Mouse (Mus musculus) forebrain, postnatal 0 days (tissue): Measurements from ENCODE around the gene Cdk17. TPM values are rescaled to one million over a fixed set of nuclear protein-coding genes. Genes with fewer than 3 reads are reported as not detected.

Source experiments
- ATAC-seq: fragments of 200-750 bp; cut with Nextera tagmentation; 2 replicates; pipeline ENCODE4 v1.8.0; 2017; ENCODE audit warnings: mild to moderate bottlenecking, moderate library complexity
- DNase-seq: peaks from one replicate; pipeline ENCODE4 v3.0.0-alpha.2; 2015
- H3K27ac ChIP-seq: fragments of 300-500 bp; sonication (generic); 2 replicates; pipeline ENCODE4 v1.5.1; 2014; ENCODE audit warnings: low read depth, mild to moderate bottlenecking, antibody characterized with exemption, low read length, moderate library complexity, mixed read lengths
- H3K27me3 ChIP-seq: fragments of 300-500 bp; sonication (generic); 2 replicates; pipeline ENCODE4 v1.6.1; 2014; ENCODE audit warnings: mild to moderate bottlenecking, low read length, mixed read lengths; ENCODE audit not compliant: insufficient read depth
- H3K36me3 ChIP-seq: fragments of 300-500 bp; sonication (generic); 2 replicates; pipeline ENCODE4 v1.6.1; 2014; ENCODE audit warnings: mild to moderate bottlenecking, moderate library complexity; ENCODE audit not compliant: insufficient read depth
- H3K4me1 ChIP-seq: fragments of 300-500 bp; sonication (generic); 2 replicates; pipeline ENCODE4 v1.6.1; 2014; ENCODE audit warnings: antibody characterized with exemption; ENCODE audit not compliant: insufficient read depth
- H3K4me2 ChIP-seq: fragments of 300-500 bp; sonication (generic); 2 replicates; pipeline ENCODE4 v1.6.1; 2014; ENCODE audit warnings: low read depth, mild to moderate bottlenecking, moderate library complexity
- H3K4me3 ChIP-seq: fragments of 300-500 bp; sonication (generic); 2 replicates; pipeline ENCODE4 v1.5.1; 2014; ENCODE audit warnings: low read depth, low read length, mixed read lengths
- H3K9ac ChIP-seq: fragments of 300-500 bp; sonication (generic); 2 replicates; pipeline ENCODE4 v1.6.1; 2014; ENCODE audit warnings: mild to moderate bottlenecking
- H3K9me3 ChIP-seq: fragments of 300-500 bp; sonication (generic); 2 replicates; pipeline ENCODE4 v1.6.1; 2016; ENCODE audit warnings: low read length
- CTCF ChIP-seq: sonication (generic); IDR thresholded peaks from 2 replicates; pipeline ENCODE4 v1.5.1; 2016; ENCODE audit warnings: antibody characterized with exemption, control low read depth, low read depth
- WGBS: fragments of 180-500 bp; shearing (Covaris S2); extraction: QIAGEN DNeasy Blood & Tissue Kit; methylation state at CpG from one replicate; pipeline ENCODE4 v1.1.7; 2014; 5-methylcytosine and 5-hydroxymethylcytosine counted together
- polyA plus RNA-seq: library from polyadenylated mRNA; unstranded; fragments of >200 nt; fragmentation: Nextera tagmentation; extraction: Ambion mirVana; gene quantifications from 2 replicates; pipeline ENCODE4 v1.2.1, GENCODE M21; 2015
- total RNA-seq: library from RNA; depleted of rRNA; stranded (reverse); fragments of >200 nt; gene quantifications from 2 replicates; pipeline ENCODE4 v1.2.3, GENCODE M21; 2014

The Cdk17 gene
- total and polyA plus RNA-seq, 2 experiments from 2014 or later, result 46.8 to 149 TPM

DNA sequence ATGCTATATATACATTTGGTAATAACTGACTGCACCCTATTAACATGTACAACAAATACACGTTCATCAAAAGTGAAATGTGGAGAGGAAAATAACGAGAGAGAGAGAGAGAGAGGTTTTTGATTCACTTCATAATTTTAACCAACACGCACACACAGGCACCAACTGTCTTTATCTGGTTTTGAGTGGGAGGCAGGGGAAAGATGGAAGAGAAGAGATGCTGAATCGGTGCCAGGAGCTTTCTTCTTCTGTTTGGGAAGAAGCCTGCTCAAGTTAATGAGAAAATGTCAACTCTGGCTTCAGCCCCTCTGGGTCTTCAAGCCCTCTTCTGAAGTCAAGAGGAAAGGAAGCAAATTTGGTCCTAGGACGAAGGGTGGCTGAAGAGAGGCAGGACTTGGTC lies 40.9 kb upstream of the Cdk17 start:
- DNase-seq (peak; percentile 66), ATAC-seq (no peak; the same call in 1 of the 2 replicates)
- Histone ChIP-seq H3K27me3 (no peaks in the 10 kb centered on the region), H3K4me2 (no peak overlapping the region), H3K27ac (peak overlapping the region; percentile 5; the same call in 1 of the 2 replicates), H3K4me3 (no peak overlapping the region), H3K9me3 (no peaks in the 10 kb centered on the region), H3K4me1 (0 out of 2 replicates have a peak, but pooled peaks cover 7% of the 10 kb centered on the region), H3K36me3 (no peaks in the 10 kb centered on the region), H3K9ac (no peak overlapping the region)
- WGBS, result 37% methylated on average over 5 of the region's 5 CpGs
- TF ChIP-seq CTCF, result no peak

DNA sequence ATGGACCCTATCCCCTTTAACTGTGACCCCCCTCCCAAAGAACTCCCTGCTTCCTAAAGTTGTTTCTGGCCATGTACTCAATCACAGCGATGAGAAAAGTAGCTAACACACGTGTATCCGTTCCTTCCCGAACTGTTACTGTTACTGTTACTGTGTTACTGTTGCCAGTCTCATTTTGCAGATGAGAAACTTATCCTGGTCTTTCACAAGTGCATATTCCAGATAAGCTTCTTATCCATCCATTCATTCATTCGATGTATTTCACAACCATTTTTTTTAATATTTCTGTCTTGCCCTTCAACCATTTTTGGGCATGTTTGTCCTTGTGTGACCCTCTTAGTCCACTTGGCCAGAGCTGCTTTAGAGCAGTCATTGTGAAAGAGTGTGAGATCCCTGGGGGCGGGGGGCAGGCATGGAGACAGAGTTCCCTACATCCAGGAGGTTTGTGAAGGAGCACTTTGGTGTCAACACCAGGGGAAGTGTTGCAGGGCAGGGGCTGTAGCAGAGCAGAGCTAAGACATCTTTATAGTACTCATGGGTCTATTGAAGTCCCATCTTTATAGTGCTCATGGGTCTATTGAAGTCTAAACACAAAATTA lies 39.3 kb upstream of the Cdk17 start:
- no peaks in the 10 kb centered on the region for H3K27me3 ChIP-seq
- 0 out of 2 replicates have a peak, but pooled peaks cover 7% of the 10 kb centered on the region for H3K4me1 ChIP-seq
- no peak overlapping the region for H3K27ac ChIP-seq
- no peaks in the 10 kb centered on the region for H3K9me3 ChIP-seq
- H3K4me3 ChIP-seq, result no peak overlapping the region
- H3K9ac ChIP-seq, result no peak overlapping the region
- 94% methylated on average over 6 of the region's 6 CpGs for WGBS
- H3K4me2 ChIP-seq, result no peak overlapping the region
- no peak for DNase-seq
- TF ChIP-seq CTCF, result no peak
- no peaks in the 10 kb centered on the region for H3K36me3 ChIP-seq
- no peak for ATAC-seq

DNA sequence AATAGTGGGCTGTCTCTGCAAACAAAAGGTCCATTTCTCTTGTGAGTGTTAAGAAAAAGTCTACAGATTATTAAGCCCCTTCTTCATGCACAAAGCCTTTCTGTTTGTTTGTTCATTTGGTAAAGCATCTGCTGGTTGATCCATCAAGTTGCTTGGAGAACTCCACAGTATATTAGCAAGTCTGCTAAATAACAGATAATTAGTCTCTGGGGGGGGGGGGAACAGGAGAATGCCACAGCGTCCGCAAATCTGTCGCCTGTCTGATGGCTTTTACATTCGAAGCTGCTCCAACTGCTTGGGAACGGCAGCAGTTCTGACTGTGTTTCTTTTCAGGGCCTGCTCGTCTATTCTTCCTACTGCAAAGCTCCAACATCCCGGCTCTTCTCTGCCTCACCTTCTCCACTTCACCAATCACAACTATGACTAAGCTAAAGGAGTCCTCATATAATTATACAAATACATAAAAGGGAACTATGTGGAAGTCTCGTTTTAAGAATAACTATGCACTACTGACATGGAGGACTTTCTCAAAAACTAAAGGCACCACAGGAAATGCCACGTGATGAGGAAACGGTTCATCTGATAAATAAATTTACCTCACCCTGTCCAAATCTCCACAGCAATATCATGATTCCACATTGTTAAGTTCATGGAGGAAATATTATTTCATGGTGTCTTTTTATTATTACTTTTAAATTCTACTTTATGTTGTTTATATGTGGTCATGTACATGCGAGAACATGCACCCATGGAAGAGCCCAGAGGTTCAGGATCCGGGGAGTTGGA lies 38.1 kb upstream of the Cdk17 start:
- H3K4me1 ChIP-seq, result 0 out of 2 replicates have a peak, but pooled peaks cover 7% of the 10 kb centered on the region
- no peaks in the 10 kb centered on the region for H3K36me3 ChIP-seq
- 40% methylated on average over 12 of the region's 12 CpGs for WGBS
- H3K9me3 ChIP-seq, result no peaks in the 10 kb centered on the region
- no peaks in the 10 kb centered on the region for H3K27me3 ChIP-seq
- DNase-seq (no peak), ATAC-seq (peak; percentile 61)
- TF ChIP-seq CTCF, result no peak
- no peak overlapping the region for H3K27ac ChIP-seq
- H3K4me2 ChIP-seq, result no peak overlapping the region
- H3K9ac ChIP-seq, result no peak overlapping the region
- H3K4me3 ChIP-seq, result no peak overlapping the region

DNA sequence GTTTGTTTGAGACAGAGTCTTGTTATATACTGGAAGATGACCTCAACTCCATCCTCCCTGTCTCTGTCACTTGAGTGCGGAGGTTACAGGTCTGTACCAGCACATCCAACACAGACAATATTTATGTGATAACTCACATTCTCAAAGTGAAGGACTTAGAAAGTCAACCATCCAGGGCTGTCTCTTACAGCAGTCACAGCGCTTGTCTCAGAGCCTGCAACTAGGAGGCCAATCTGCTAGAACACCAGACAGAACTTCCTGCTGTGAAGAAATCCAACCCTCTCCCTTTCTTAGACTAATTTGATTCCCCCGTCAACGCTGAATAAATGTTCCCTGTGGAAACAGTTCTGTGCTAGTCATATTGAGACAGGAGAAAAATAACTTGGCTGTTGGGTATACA lies 37.4 kb upstream of the Cdk17 start:
- ATAC-seq, result peak; percentile 23; the same call in 1 of the 2 replicates
- DNase-seq, result no peak
- Histone ChIP-seq H3K27ac (no peak overlapping the region), H3K4me3 (no peak overlapping the region), H3K36me3 (no peaks in the 10 kb centered on the region), H3K9me3 (no peaks in the 10 kb centered on the region), H3K4me1 (0 out of 2 replicates have a peak, but pooled peaks cover 7% of the 10 kb centered on the region), H3K9ac (no peak overlapping the region), H3K27me3 (no peaks in the 10 kb centered on the region), H3K4me2 (no peak overlapping the region)
- TF ChIP-seq CTCF, result no peak
- 57% methylated on average over 4 of the region's 4 CpGs for WGBS

DNA sequence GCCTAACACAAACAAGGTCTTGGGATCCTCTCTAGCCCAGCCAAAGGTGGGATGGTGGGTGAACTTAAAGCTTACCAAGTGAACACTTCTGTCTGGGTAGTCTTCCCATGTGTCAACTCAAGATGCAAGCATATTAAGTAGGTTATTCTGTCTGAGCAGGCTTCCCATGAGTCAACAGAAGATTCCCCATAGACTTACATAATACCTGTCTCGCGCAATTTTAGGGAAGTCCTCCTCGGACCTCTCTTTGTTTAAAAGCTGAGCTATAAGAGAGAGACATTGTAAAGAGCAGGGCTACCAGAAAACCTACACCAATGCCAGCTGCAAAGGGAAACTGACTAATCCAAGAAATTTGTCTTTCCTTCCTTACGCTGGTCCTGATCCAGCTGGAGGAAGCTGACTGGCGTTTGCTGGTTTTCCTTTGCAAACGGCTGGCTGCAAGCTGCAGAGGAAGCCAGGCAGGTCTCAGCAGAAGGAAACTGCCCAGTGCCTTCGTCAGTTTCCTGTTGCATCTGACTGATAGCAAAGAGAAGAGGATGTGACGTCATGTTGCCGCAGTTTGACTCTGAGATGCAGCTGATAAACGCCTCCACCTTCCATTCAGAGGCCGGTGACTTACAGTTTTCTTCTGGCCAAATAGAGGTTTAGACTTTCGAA lies 36.6 kb upstream of the Cdk17 start:
- Histone ChIP-seq H3K4me3 (no peak overlapping the region), H3K27ac (no peak overlapping the region), H3K9ac (no peak overlapping the region), H3K27me3 (no peaks in the 10 kb centered on the region), H3K4me1 (0 out of 2 replicates have a peak, but pooled peaks cover 7% of the 10 kb centered on the region), H3K4me2 (no peak overlapping the region), H3K36me3 (no peaks in the 10 kb centered on the region), H3K9me3 (no peaks in the 10 kb centered on the region)
- DNase-seq (no peak), ATAC-seq (no peak)
- TF ChIP-seq CTCF, result no peak
- WGBS, result 71% methylated on average over 12 of the region's 12 CpGs

DNA sequence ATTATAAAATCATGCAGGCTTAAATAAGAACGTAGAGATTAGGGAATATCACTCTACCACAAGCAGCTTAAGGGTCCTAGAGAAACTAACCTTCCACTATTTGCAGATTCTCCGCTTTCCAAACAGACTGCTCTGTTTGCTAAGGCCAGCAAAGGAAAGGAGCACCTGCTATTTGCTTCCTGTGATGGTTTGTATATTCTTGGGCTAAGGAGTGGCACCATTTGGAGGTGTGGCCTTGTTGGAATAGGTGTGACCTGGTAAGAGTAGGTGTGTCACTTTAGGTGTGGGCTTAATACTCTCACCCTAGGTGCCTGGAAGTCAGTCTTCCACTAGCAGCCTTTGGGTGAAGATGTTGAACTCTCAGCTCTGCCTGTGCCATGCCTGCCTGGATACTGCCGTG lies 34.6 kb upstream of the Cdk17 start:
- Histone ChIP-seq H3K4me2 (no peak overlapping the region), H3K36me3 (no peaks in the 10 kb centered on the region), H3K27me3 (no peaks in the 10 kb centered on the region), H3K9ac (no peak overlapping the region), H3K4me3 (no peak overlapping the region), H3K27ac (no peak overlapping the region), H3K4me1 (0 out of 2 replicates have a peak, but pooled peaks cover 8% of the 10 kb centered on the region), H3K9me3 (no peaks in the 10 kb centered on the region)
- ATAC-seq, result no peak
- no peak for TF ChIP-seq CTCF
- DNase-seq, result no peak
- WGBS, result 80% methylated on average over 3 of the region's 3 CpGs

DNA sequence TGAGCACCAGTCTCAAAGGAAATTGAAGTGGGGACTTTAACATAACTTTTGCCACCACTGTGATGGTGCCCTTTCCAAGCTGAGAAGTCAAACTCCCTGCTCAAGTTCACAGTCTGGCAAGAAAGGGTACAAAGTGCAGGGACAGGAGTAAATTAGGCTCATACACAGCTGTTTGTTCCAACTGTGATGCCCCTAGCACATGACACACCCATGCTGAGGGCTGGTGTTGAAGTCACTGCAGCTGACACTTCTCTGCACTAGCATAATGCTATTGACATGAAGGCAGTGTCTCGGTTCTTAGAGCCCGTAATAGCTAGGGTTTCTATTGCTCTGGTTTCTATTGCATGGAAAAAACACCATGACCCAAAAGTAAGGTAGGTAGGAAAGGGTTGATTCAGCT lies 32.1 kb upstream of the Cdk17 start:
- H3K9ac ChIP-seq, result no peak overlapping the region
- WGBS, result 76% methylated on average over 2 of the region's 2 CpGs
- no peaks in the 10 kb centered on the region for H3K27me3 ChIP-seq
- H3K4me1 ChIP-seq, result 0 out of 2 replicates have a peak, but pooled peaks cover 5% of the 10 kb centered on the region
- ATAC-seq, result no peak
- no peaks in the 10 kb centered on the region for H3K9me3 ChIP-seq
- H3K36me3 ChIP-seq, result no peaks in the 10 kb centered on the region
- TF ChIP-seq CTCF, result no peak
- DNase-seq, result no peak
- H3K4me2 ChIP-seq, result no peak overlapping the region
- H3K4me3 ChIP-seq, result no peak overlapping the region
- no peak overlapping the region for H3K27ac ChIP-seq
